Mouse (Mus musculus): ENCODE data around the gene Tmem229b. TPM values are rescaled to one million over a fixed set of nuclear protein-coding genes. Genes with fewer than 3 reads are reported as not detected.
"Not testable (repeated sequence)": the region's sequence is repeated elsewhere in the genome, so short reads cannot be mapped to it uniquely, and the experiment has no call there.

Gene Tmem229b
- polyA plus RNA-seq, 1 experiment from 2014 or later: 7.9 TPM

- ATAC-seq (replicated peaks; ENCODE audit: low FRiP score); H3K27ac ChIP-seq (ENCODE audit: low read depth, low read length); H3K9ac ChIP-seq (ENCODE audit: low read length); H3K4me3 ChIP-seq (ENCODE audit: low read depth, low read length); H3K9me3 ChIP-seq (ENCODE audit: control insufficient read depth, low read length); H3K27me3 ChIP-seq (ENCODE audit: control insufficient read depth, insufficient read depth, low read length); DNase-seq (ENCODE audit: low spot score); H3K4me1 ChIP-seq (replicated peaks; ENCODE audit: control insufficient read depth, insufficient read depth, low read length); H3K36me3 ChIP-seq (ENCODE audit: control insufficient read depth, insufficient read depth, low read length); H3K4me2 ChIP-seq (ENCODE audit: low read depth, low read length, severe bottlenecking): not testable (repeated sequence)
- WGBS: 96% methylated on average over 10 of the region's 11 CpGs
These were observed 42.9 kb downstream of the Tmem229b start for GRCm38 (mm10) chr12:78964496-78964895.

GRCm38 (mm10) chr12:78956405-78956804 is 51.0 kb downstream of the Tmem229b start:
- 77% methylated on average over 4 of the region's 4 CpGs for WGBS
- Histone ChIP-seq H3K9me3 (ENCODE audit: control insufficient read depth, low read length) (peaks cover 5% of the 10 kb centered on the region; the same call in 1 of the 2 replicates), H3K36me3 (ENCODE audit: control insufficient read depth, insufficient read depth, low read length) (no peaks in the 10 kb centered on the region), H3K27ac (ENCODE audit: low read depth, low read length) (no peak overlapping the region), H3K4me3 (ENCODE audit: low read depth, low read length) (no peak overlapping the region), H3K27me3 (ENCODE audit: control insufficient read depth, insufficient read depth, low read length) (no peaks in the 10 kb centered on the region), H3K4me1 (replicated peaks; ENCODE audit: control insufficient read depth, insufficient read depth, low read length) (no peaks in the 10 kb centered on the region), H3K9ac (ENCODE audit: low read length) (no peak overlapping the region), H3K4me2 (ENCODE audit: low read depth, low read length, severe bottlenecking) (no peak overlapping the region)
- ATAC-seq (replicated peaks; ENCODE audit: low FRiP score) (no peak), DNase-seq (ENCODE audit: low spot score) (no peak)

- no peaks in the 10 kb centered on the region for H3K36me3 ChIP-seq (ENCODE audit: control insufficient read depth, insufficient read depth, low read length)
- no peaks in the 10 kb centered on the region for H3K4me1 ChIP-seq (replicated peaks; ENCODE audit: control insufficient read depth, insufficient read depth, low read length)
- H3K27ac ChIP-seq (ENCODE audit: low read depth, low read length): no peak overlapping the region
- peaks cover 5% of the 10 kb centered on the region; the same call in 1 of the 2 replicates for H3K9me3 ChIP-seq (ENCODE audit: control insufficient read depth, low read length)
- DNase-seq (ENCODE audit: low spot score) (no peak), ATAC-seq (replicated peaks; ENCODE audit: low FRiP score) (no peak)
- no peak overlapping the region for H3K4me2 ChIP-seq (ENCODE audit: low read depth, low read length, severe bottlenecking)
- no peak overlapping the region for H3K4me3 ChIP-seq (ENCODE audit: low read depth, low read length)
- H3K9ac ChIP-seq (ENCODE audit: low read length): no peak overlapping the region
- H3K27me3 ChIP-seq (ENCODE audit: control insufficient read depth, insufficient read depth, low read length): no peaks in the 10 kb centered on the region
- 69% methylated on average over 3 of the region's 3 CpGs for WGBS
These were observed 54.9 kb downstream of the Tmem229b start for GRCm38 (mm10) chr12:78952484-78952883.

- Histone ChIP-seq H3K4me3 (ENCODE audit: low read depth, low read length) (no peak overlapping the region), H3K9ac (ENCODE audit: low read length) (no peak overlapping the region), H3K36me3 (ENCODE audit: control insufficient read depth, insufficient read depth, low read length) (no peaks in the 10 kb centered on the region), H3K9me3 (ENCODE audit: control insufficient read depth, low read length) (peaks cover 5% of the 10 kb centered on the region; the same call in 1 of the 2 replicates), H3K4me2 (ENCODE audit: low read depth, low read length, severe bottlenecking) (no peak overlapping the region), H3K4me1 (replicated peaks; ENCODE audit: control insufficient read depth, insufficient read depth, low read length) (no peaks in the 10 kb centered on the region), H3K27me3 (ENCODE audit: control insufficient read depth, insufficient read depth, low read length) (no peaks in the 10 kb centered on the region), H3K27ac (ENCODE audit: low read depth, low read length) (no peak overlapping the region)
- ATAC-seq (replicated peaks; ENCODE audit: low FRiP score) (no peak), DNase-seq (ENCODE audit: low spot score) (no peak)
- 72% methylated on average over 11 of the region's 11 CpGs for WGBS
These were observed 55.4 kb downstream of the Tmem229b start for GRCm38 (mm10) chr12:78952053-78952452.

GRCm38 (mm10) chr12:78947661-78948060 is 59.8 kb downstream of the Tmem229b start:
- WGBS: 75% methylated on average over 5 of the region's 5 CpGs
- no peaks in the 10 kb centered on the region for H3K4me1 ChIP-seq (replicated peaks; ENCODE audit: control insufficient read depth, insufficient read depth, low read length)
- no peak overlapping the region for H3K4me2 ChIP-seq (ENCODE audit: low read depth, low read length, severe bottlenecking)
- no peak overlapping the region for H3K9ac ChIP-seq (ENCODE audit: low read length)
- H3K36me3 ChIP-seq (ENCODE audit: control insufficient read depth, insufficient read depth, low read length): no peaks in the 10 kb centered on the region
- no peak for DNase-seq (ENCODE audit: low spot score)
- no peaks in the 10 kb centered on the region for H3K27me3 ChIP-seq (ENCODE audit: control insufficient read depth, insufficient read depth, low read length)
- no peak overlapping the region for H3K27ac ChIP-seq (ENCODE audit: low read depth, low read length)
- no peak overlapping the region for H3K4me3 ChIP-seq (ENCODE audit: low read depth, low read length)
- H3K9me3 ChIP-seq (ENCODE audit: control insufficient read depth, low read length): no peaks in the 10 kb centered on the region
- ATAC-seq (replicated peaks; ENCODE audit: low FRiP score): no peak

GRCm38 (mm10) chr12:78947161-78947560 is 60.3 kb downstream of the Tmem229b start:
- Histone ChIP-seq H3K4me2 (ENCODE audit: low read depth, low read length, severe bottlenecking) (no peak overlapping the region), H3K9me3 (ENCODE audit: control insufficient read depth, low read length) (no peaks in the 10 kb centered on the region), H3K36me3 (ENCODE audit: control insufficient read depth, insufficient read depth, low read length) (no peaks in the 10 kb centered on the region), H3K9ac (ENCODE audit: low read length) (no peak overlapping the region), H3K27me3 (ENCODE audit: control insufficient read depth, insufficient read depth, low read length) (no peaks in the 10 kb centered on the region), H3K4me1 (replicated peaks; ENCODE audit: control insufficient read depth, insufficient read depth, low read length) (no peaks in the 10 kb centered on the region), H3K27ac (ENCODE audit: low read depth, low read length) (no peak overlapping the region), H3K4me3 (ENCODE audit: low read depth, low read length) (no peak overlapping the region)
- DNase-seq (ENCODE audit: low spot score) (no peak), ATAC-seq (replicated peaks; ENCODE audit: low FRiP score) (no peak)
- WGBS: 87% methylated on average over 6 of the region's 6 CpGs

GRCm38 (mm10) chr12:78942931-78943330 is 64.5 kb downstream of the Tmem229b start:
- no peak overlapping the region for H3K27ac ChIP-seq (ENCODE audit: low read depth, low read length)
- 82% methylated on average over 6 of the region's 6 CpGs for WGBS
- no peak for ATAC-seq (replicated peaks; ENCODE audit: low FRiP score)

GRCm38 (mm10) chr12:78940081-78940480 is 67.3 kb downstream of the Tmem229b start:
- Histone ChIP-seq H3K9me3 (ENCODE audit: control insufficient read depth, low read length) (no peaks in the 10 kb centered on the region), H3K4me3 (ENCODE audit: low read depth, low read length) (no peak overlapping the region), H3K4me1 (replicated peaks; ENCODE audit: control insufficient read depth, insufficient read depth, low read length) (no peaks in the 10 kb centered on the region), H3K27ac (ENCODE audit: low read depth, low read length) (no peak overlapping the region), H3K27me3 (ENCODE audit: control insufficient read depth, insufficient read depth, low read length) (no peaks in the 10 kb centered on the region), H3K36me3 (ENCODE audit: control insufficient read depth, insufficient read depth, low read length) (no peaks in the 10 kb centered on the region), H3K4me2 (ENCODE audit: low read depth, low read length, severe bottlenecking) (no peak overlapping the region), H3K9ac (ENCODE audit: low read length) (no peak overlapping the region)
- ATAC-seq (replicated peaks; ENCODE audit: low FRiP score) (no peak), DNase-seq (ENCODE audit: low spot score) (no peak)
- 83% methylated on average over 5 of the region's 5 CpGs for WGBS

More at GRCm38 (mm10) chr12:78942931-78943330, 64.5 kb downstream of the Tmem229b start:
- no peaks in the 10 kb centered on the region for H3K9me3 ChIP-seq (ENCODE audit: control insufficient read depth, low read length)
- no peaks in the 10 kb centered on the region for H3K4me1 ChIP-seq (replicated peaks; ENCODE audit: control insufficient read depth, insufficient read depth, low read length)
- H3K27me3 ChIP-seq (ENCODE audit: control insufficient read depth, insufficient read depth, low read length): no peaks in the 10 kb centered on the region
- H3K9ac ChIP-seq (ENCODE audit: low read length): no peak overlapping the region
- no peak overlapping the region for H3K4me2 ChIP-seq (ENCODE audit: low read depth, low read length, severe bottlenecking)
- H3K4me3 ChIP-seq (ENCODE audit: low read depth, low read length): no peak overlapping the region
- DNase-seq (ENCODE audit: low spot score): no peak
- no peaks in the 10 kb centered on the region for H3K36me3 ChIP-seq (ENCODE audit: control insufficient read depth, insufficient read depth, low read length)

GRCm38 (mm10) chr12:78939393-78940037 is 67.9 kb downstream of the Tmem229b start:
- Histone ChIP-seq H3K4me3 (ENCODE audit: low read depth, low read length) (no peak overlapping the region), H3K4me2 (ENCODE audit: low read depth, low read length, severe bottlenecking) (no peak overlapping the region), H3K27ac (ENCODE audit: low read depth, low read length) (no peak overlapping the region), H3K27me3 (ENCODE audit: control insufficient read depth, insufficient read depth, low read length) (no peaks in the 10 kb centered on the region), H3K9ac (ENCODE audit: low read length) (no peak overlapping the region), H3K9me3 (ENCODE audit: control insufficient read depth, low read length) (no peaks in the 10 kb centered on the region), H3K4me1 (replicated peaks; ENCODE audit: control insufficient read depth, insufficient read depth, low read length) (no peaks in the 10 kb centered on the region), H3K36me3 (ENCODE audit: control insufficient read depth, insufficient read depth, low read length) (no peaks in the 10 kb centered on the region)
- WGBS: 82% methylated on average over 7 of the region's 7 CpGs
- ATAC-seq (replicated peaks; ENCODE audit: low FRiP score) (no peak), DNase-seq (ENCODE audit: low spot score) (no peak)
